Mouse (Mus musculus) olfactory bulb, adult 2 months (tissue): Measurements from ENCODE around the gene Syn3.

Source experiments
- CTCF ChIP-seq: fragments of 200-500 bp; IDR thresholded peaks from 2 replicates; pipeline ENCODE4 v1.5.1; 2012; ENCODE audit warnings: low read depth, mild to moderate bottlenecking, low read length, moderate library complexity; ENCODE audit not compliant: insufficient read depth
- POLR2A ChIP-seq: fragments of 200-500 bp; IDR thresholded peaks from 2 replicates; pipeline ENCODE4 v1.6.1; 2012; ENCODE audit warnings: mild to moderate bottlenecking, low read depth, low read length, moderate library complexity; ENCODE audit not compliant: insufficient read depth

- TF ChIP-seq CTCF (no peak), POLR2A (no peak)
Measured at GRCm38 (mm10) chr10:86446649-86447048, 52.0 kb downstream of the Syn3 start.
